ENCODE assay signal across 12 mouse cellular contexts in genomic region chr2:4455097-4456025, GRCm38 (mm10).
DNase-seq lines count a peak whose midpoint lies in the region; ATAC-seq and TF ChIP-seq lines count a peak whose summit lies in the region.
"Had no signal": no experiment of that assay in that cellular context is flagged by ENCODE, and none has a peak within 500 bp of the region (broad histone marks: within the 10 kb centered on the region; RNA-seq: fewer than 3 reads in every experiment).

No protein-coding gene starts in this region.

- no peak overlapping the region for H3K4me2 ChIP-seq in embryonic facial prominence, embryonic 12.5 days (replicated peaks)
- no peak overlapping the region for H3K4me2 ChIP-seq in hindbrain, embryonic 14.5 days (replicated peaks)
- H3K4me2 ChIP-seq in hindbrain, postnatal 0 days (ENCODE audit: low read depth, low read length): no peak overlapping the region
- H3K4me2 ChIP-seq in stomach, embryonic 16.5 days (ENCODE audit: low read depth, low read length): no peak overlapping the region
- no peak overlapping the region for H3K4me2 ChIP-seq in stomach, postnatal 0 days (replicated peaks; ENCODE audit: low read depth)

- no peak overlapping the region for H3K4me3 ChIP-seq in embryonic facial prominence, embryonic 12.5 days
- H3K4me3 ChIP-seq in embryonic facial prominence, embryonic 10.5 days: no peak overlapping the region
- H3K4me3 ChIP-seq in hindbrain, embryonic 14.5 days (replicated peaks; ENCODE audit: low read length): no peak overlapping the region
- H3K4me3 ChIP-seq in hindbrain, postnatal 0 days (ENCODE audit: low read length): no peak overlapping the region
- no peak overlapping the region for H3K4me3 ChIP-seq in stomach, embryonic 16.5 days (replicated peaks; ENCODE audit: low read length)
- H3K4me3 ChIP-seq in stomach, postnatal 0 days (ENCODE audit: low read depth, low read length): no peak overlapping the region
- H3K4me3 ChIP-seq: layer of hippocampus, adult 2 months had no signal

- H3K9ac ChIP-seq in embryonic facial prominence, embryonic 12.5 days: no peak overlapping the region
- no peak overlapping the region for H3K9ac ChIP-seq in hindbrain, embryonic 14.5 days
- no peak overlapping the region for H3K9ac ChIP-seq in hindbrain, postnatal 0 days (replicated peaks; ENCODE audit: low read length)
- no peak overlapping the region for H3K9ac ChIP-seq in stomach, embryonic 16.5 days (ENCODE audit: low read length)
- no peak overlapping the region for H3K9ac ChIP-seq in stomach, postnatal 0 days (ENCODE audit: low read length)

- H3K4me1 ChIP-seq in embryonic facial prominence, embryonic 12.5 days: peaks cover 25% of the 10 kb centered on the region
- peaks cover 60% of the 10 kb centered on the region for H3K4me1 ChIP-seq in embryonic facial prominence, embryonic 10.5 days
- peaks cover 48% of the 10 kb centered on the region for H3K4me1 ChIP-seq in hindbrain, embryonic 14.5 days (replicated peaks; ENCODE audit: control insufficient read depth, insufficient read depth, low read length)
- peaks cover 9% of the 10 kb centered on the region; the same call in 1 of the 2 replicates for H3K4me1 ChIP-seq in hindbrain, postnatal 0 days (ENCODE audit: insufficient read depth, low read length)
- peaks cover 12% of the 10 kb centered on the region; the same call in 1 of the 2 replicates for H3K4me1 ChIP-seq in stomach, embryonic 16.5 days (ENCODE audit: control insufficient read depth, insufficient read depth, low read length)
- H3K4me1 ChIP-seq in stomach, postnatal 0 days (replicated peaks; ENCODE audit: control insufficient read depth, insufficient read depth): no peaks in the 10 kb centered on the region; the same call in 1 of the 2 replicates

- 73% methylated on average over 11 of the region's 11 CpGs for WGBS in embryonic facial prominence, embryonic 12.5 days
- WGBS in embryonic facial prominence, embryonic 10.5 days: 84% methylated on average over 11 of the region's 11 CpGs
- WGBS in hindbrain, embryonic 14.5 days: 61% methylated on average over 11 of the region's 11 CpGs
- 52% methylated on average over 11 of the region's 11 CpGs for WGBS in hindbrain, postnatal 0 days
- 60% methylated on average over 11 of the region's 11 CpGs for WGBS in stomach, embryonic 16.5 days
- 50% methylated on average over 11 of the region's 11 CpGs for WGBS in stomach, postnatal 0 days

- ATAC-seq in embryonic facial prominence, embryonic 12.5 days (ENCODE audit: insufficient number of reproducible peaks, insufficient read depth, low FRiP score, low TSS enrichment): no peak
- no peak for ATAC-seq in hindbrain, embryonic 14.5 days (ENCODE audit: low FRiP score)
- ATAC-seq in hindbrain, postnatal 0 days: no peak
- ATAC-seq in stomach, embryonic 16.5 days (ENCODE audit: insufficient read depth, low FRiP score): no peak
- ATAC-seq in stomach, postnatal 0 days (ENCODE audit: low FRiP score, low TSS enrichment): no peak

- DNase-seq in embryonic facial prominence, embryonic 10.5 days (ENCODE audit: low spot score): no peak
- DNase-seq in hindbrain, embryonic 14.5 days (ENCODE audit: low spot score): no peak
- no peak for DNase-seq in hindbrain, postnatal 0 days (ENCODE audit: low spot score)
- DNase-seq in stomach, postnatal 0 days (ENCODE audit: low spot score): no peak
- DNase-seq in urinary bladder, postnatal 14 days (ENCODE audit: low spot score): no peak
- DNase-seq in cerebellum, adult 11 months: no peak
- DNase-seq: adrenal gland, postnatal 10 days; cerebellum, postnatal 14 days; lung, postnatal 10 days had no signal

- no peaks in the 10 kb centered on the region for H3K9me3 ChIP-seq in embryonic facial prominence, embryonic 12.5 days
- no peaks in the 10 kb centered on the region for H3K9me3 ChIP-seq in embryonic facial prominence, embryonic 10.5 days
- no peaks in the 10 kb centered on the region for H3K9me3 ChIP-seq in hindbrain, embryonic 14.5 days (ENCODE audit: control insufficient read depth, low read length)
- H3K9me3 ChIP-seq in hindbrain, postnatal 0 days (ENCODE audit: low read length): no peaks in the 10 kb centered on the region
- no peaks in the 10 kb centered on the region for H3K9me3 ChIP-seq in stomach, embryonic 16.5 days (replicated peaks; ENCODE audit: control insufficient read depth, low read length)
- no peaks in the 10 kb centered on the region for H3K9me3 ChIP-seq in stomach, postnatal 0 days (ENCODE audit: control insufficient read depth, low read length)

- TF ChIP-seq EP300 in stomach, postnatal 0 days (optimal IDR thresholded peaks at IDR 0.05): no peak

- H3K27ac ChIP-seq in embryonic facial prominence, embryonic 12.5 days: 0 out of 2 replicates have a peak overlapping the region, but pooled peaks have one; percentile 36
- H3K27ac ChIP-seq in embryonic facial prominence, embryonic 10.5 days (replicated peaks): no peak overlapping the region
- 0 out of 2 replicates have a peak overlapping the region, but pooled peaks have one; percentile 2 for H3K27ac ChIP-seq in hindbrain, embryonic 14.5 days
- H3K27ac ChIP-seq in hindbrain, postnatal 0 days: no peak overlapping the region
- H3K27ac ChIP-seq in stomach, embryonic 16.5 days (ENCODE audit: low read length): peak overlapping the region; percentile 13; the same call in 1 of the 2 replicates
- H3K27ac ChIP-seq in stomach, postnatal 0 days (replicated peaks): no peak overlapping the region
- H3K27ac ChIP-seq: layer of hippocampus, adult 2 months had no signal

- H3K27me3 ChIP-seq in embryonic facial prominence, embryonic 12.5 days: no peaks in the 10 kb centered on the region
- H3K27me3 ChIP-seq in embryonic facial prominence, embryonic 10.5 days (replicated peaks; ENCODE audit: low read depth, poor library complexity, severe bottlenecking): no peaks in the 10 kb centered on the region
- no peaks in the 10 kb centered on the region for H3K27me3 ChIP-seq in hindbrain, embryonic 14.5 days (ENCODE audit: control insufficient read depth, insufficient read depth, low read length)
- H3K27me3 ChIP-seq in hindbrain, postnatal 0 days (ENCODE audit: insufficient read depth, low read length): no peaks in the 10 kb centered on the region
- no peaks in the 10 kb centered on the region for H3K27me3 ChIP-seq in stomach, embryonic 16.5 days (ENCODE audit: control insufficient read depth, insufficient read depth, low read length)
- no peaks in the 10 kb centered on the region for H3K27me3 ChIP-seq in stomach, postnatal 0 days (ENCODE audit: control insufficient read depth, insufficient read depth, low read length)

- TF ChIP-seq CTCF in hindbrain, postnatal 0 days (IDR thresholded peaks at IDR 0.05; ENCODE audit: low read depth): no peak
- TF ChIP-seq CTCF in stomach, postnatal 0 days (IDR thresholded peaks at IDR 0.05; ENCODE audit: low read depth): no peak

- no peaks in the 10 kb centered on the region for H3K36me3 ChIP-seq in embryonic facial prominence, embryonic 12.5 days
- H3K36me3 ChIP-seq in embryonic facial prominence, embryonic 10.5 days (replicated peaks): peaks cover 26% of the 10 kb centered on the region
- no peaks in the 10 kb centered on the region for H3K36me3 ChIP-seq in hindbrain, embryonic 14.5 days (replicated peaks; ENCODE audit: control insufficient read depth, insufficient read depth)
- H3K36me3 ChIP-seq in hindbrain, postnatal 0 days (ENCODE audit: insufficient read depth, low read length): no peaks in the 10 kb centered on the region
- H3K36me3 ChIP-seq in stomach, embryonic 16.5 days (ENCODE audit: control insufficient read depth, insufficient read depth, low read length): no peaks in the 10 kb centered on the region
- no peaks in the 10 kb centered on the region for H3K36me3 ChIP-seq in stomach, postnatal 0 days (ENCODE audit: control insufficient read depth, insufficient read depth, low read length)

Comparison
In these comparisons a context has a peak if more than half of its experiments do, and no peak if none do; other contexts are left out.
1. H3K27ac ChIP-seq: peak in embryonic facial prominence, embryonic 12.5 days (single experiment), hindbrain, embryonic 14.5 days (single experiment) and stomach, embryonic 16.5 days (single experiment); none in embryonic facial prominence, embryonic 10.5 days (single experiment), hindbrain, postnatal 0 days (single experiment) and stomach, postnatal 0 days (single experiment).